Mouse (Mus musculus) forebrain, embryonic 11.5 days (tissue): Measurements from ENCODE around the gene Tnfrsf14. TPM values are rescaled to one million over a fixed set of nuclear protein-coding genes. Genes with fewer than 3 reads are reported as not detected.

Source experiments
- ATAC-seq: fragments of 200-750 bp; cut with Nextera tagmentation; replicated peaks from 2 replicates; pipeline ENCODE4 v1.8.0; 2017; ENCODE audit warnings: moderate TSS enrichment; ENCODE audit not compliant: low FRiP score
- DNase-seq: peaks from one replicate; pipeline ENCODE4 v3.0.0-alpha.2; 2017; ENCODE audit warnings: low spot score
- H3K27ac ChIP-seq: fragments of 300-500 bp; sonication (generic); 2 replicates; pipeline ENCODE4 v1.5.1; 2014; ENCODE audit warnings: low read depth, low read length
- H3K27me3 ChIP-seq: fragments of 300-500 bp; sonication (generic); 2 replicates; pipeline ENCODE4 v1.6.1; 2014; ENCODE audit warnings: mild to moderate bottlenecking, low read length, mixed read lengths; ENCODE audit not compliant: control insufficient read depth, insufficient read depth
- H3K36me3 ChIP-seq: fragments of 300-500 bp; sonication (generic); 2 replicates; pipeline ENCODE4 v1.6.1; 2014; ENCODE audit warnings: mild to moderate bottlenecking, low read length, moderate library complexity, mixed read lengths; ENCODE audit not compliant: control insufficient read depth, insufficient read depth
- H3K4me1 ChIP-seq: fragments of 300-500 bp; sonication (generic); replicated peaks from 2 replicates; pipeline ENCODE4 v1.6.1; 2014; ENCODE audit warnings: low read length, mixed read lengths; ENCODE audit not compliant: control insufficient read depth, insufficient read depth
- H3K4me2 ChIP-seq: fragments of 300-500 bp; sonication (generic); 2 replicates; pipeline ENCODE4 v1.6.1; 2014; ENCODE audit warnings: low read depth, mild to moderate bottlenecking, low read length, moderate library complexity, mixed read lengths; ENCODE audit not compliant: severe bottlenecking
- H3K4me3 ChIP-seq: fragments of 300-500 bp; sonication (generic); 2 replicates; pipeline ENCODE4 v1.5.1; 2014; ENCODE audit warnings: low read depth, low read length
- H3K9ac ChIP-seq: fragments of 300-500 bp; sonication (generic); 2 replicates; pipeline ENCODE4 v1.6.1; 2014; ENCODE audit warnings: low read length
- H3K9me3 ChIP-seq: fragments of 300-500 bp; sonication (generic); 2 replicates; pipeline ENCODE4 v1.6.1; 2016; ENCODE audit warnings: low read length, mixed read lengths; ENCODE audit not compliant: control insufficient read depth
- WGBS: fragments of 180-500 bp; shearing (Covaris S2); extraction: QIAGEN DNeasy Blood & Tissue Kit; methylation state at CpG from one replicate; pipeline ENCODE4 v1.1.7; 2014; 5-methylcytosine and 5-hydroxymethylcytosine counted together
- polyA plus RNA-seq: library from polyadenylated mRNA; unstranded; fragments of >200 nt; fragmentation: Nextera tagmentation; extraction: Ambion mirVana; gene quantifications from 2 replicates; pipeline ENCODE4 v1.2.1, GENCODE M21; 2014

The Tnfrsf14 gene
- polyA plus RNA-seq, 1 experiment from 2014 or later, result 1.4 TPM

DNA sequence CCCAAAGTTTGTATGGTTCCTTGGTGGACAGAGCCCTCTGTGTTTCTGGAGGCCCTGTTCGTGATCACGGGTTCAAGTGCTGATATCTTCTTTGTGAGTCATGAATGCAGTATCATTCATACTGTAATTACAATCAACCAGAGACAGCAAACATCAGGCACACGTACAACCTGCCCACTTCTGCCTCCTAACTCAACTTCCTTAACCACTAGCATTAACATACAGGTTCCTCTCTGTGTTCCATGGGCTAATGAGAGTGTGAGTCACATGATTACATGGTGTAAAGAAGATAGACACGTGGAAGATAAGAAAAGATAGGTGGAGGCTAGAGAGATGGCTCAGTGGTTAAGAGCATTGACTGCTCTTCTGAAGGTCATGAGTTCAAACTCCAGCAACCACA is 11.7 kb downstream of the Tnfrsf14 start:
- Histone ChIP-seq H3K27ac (no peak overlapping the region), H3K4me1 (no peaks in the 10 kb centered on the region), H3K4me2 (no peak overlapping the region), H3K9ac (no peak overlapping the region), H3K4me3 (no peak overlapping the region), H3K9me3 (no peaks in the 10 kb centered on the region), H3K36me3 (no peaks in the 10 kb centered on the region), H3K27me3 (no peaks in the 10 kb centered on the region)
- ATAC-seq (no peak), DNase-seq (no peak)
- 87% methylated on average over 4 of the region's 4 CpGs for WGBS

- Histone ChIP-seq H3K27me3 (no peaks in the 10 kb centered on the region), H3K4me3 (no peak overlapping the region), H3K36me3 (no peaks in the 10 kb centered on the region), H3K27ac (no peak overlapping the region), H3K4me1 (peaks cover 5% of the 10 kb centered on the region; the same call in 1 of the 2 replicates), H3K4me2 (no peak overlapping the region), H3K9me3 (no peaks in the 10 kb centered on the region), H3K9ac (no peak overlapping the region)
- 89% methylated on average over 10 of the region's 10 CpGs for WGBS
- ATAC-seq (no peak), DNase-seq (no peak)
Observed at GRCm38 (mm10) chr4:154915286-154915685, 13.1 kb downstream of the Tnfrsf14 start.

DNA sequence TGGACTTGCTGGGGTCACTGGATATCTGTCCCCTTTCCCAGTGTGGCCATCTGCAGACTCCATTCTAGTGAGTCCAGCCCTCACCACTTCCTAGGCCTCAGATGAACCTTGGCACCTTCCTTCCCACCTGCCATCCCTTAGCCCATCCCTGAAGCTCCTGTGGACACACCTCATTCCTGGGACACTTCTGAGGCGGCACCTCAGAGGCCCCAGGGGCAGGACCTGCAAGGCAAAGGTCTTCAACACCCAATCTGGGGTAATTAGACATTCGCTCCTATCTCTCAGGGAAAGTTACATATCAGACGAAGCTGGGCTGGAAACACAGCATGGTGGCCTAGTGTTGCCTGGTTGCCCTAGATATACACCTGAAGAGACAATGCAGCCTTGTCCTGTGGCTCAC is 13.7 kb downstream of the Tnfrsf14 start:
- WGBS, result 86% methylated on average over 3 of the region's 3 CpGs
- H3K4me2 ChIP-seq, result no peak overlapping the region
- H3K27ac ChIP-seq, result no peak overlapping the region
- H3K9ac ChIP-seq, result no peak overlapping the region
- no peak for ATAC-seq
- H3K36me3 ChIP-seq, result no peaks in the 10 kb centered on the region
- H3K4me1 ChIP-seq, result peaks cover 5% of the 10 kb centered on the region; the same call in 1 of the 2 replicates
- no peaks in the 10 kb centered on the region for H3K27me3 ChIP-seq
- DNase-seq, result no peak
- H3K9me3 ChIP-seq, result no peaks in the 10 kb centered on the region
- no peak overlapping the region for H3K4me3 ChIP-seq

DNA sequence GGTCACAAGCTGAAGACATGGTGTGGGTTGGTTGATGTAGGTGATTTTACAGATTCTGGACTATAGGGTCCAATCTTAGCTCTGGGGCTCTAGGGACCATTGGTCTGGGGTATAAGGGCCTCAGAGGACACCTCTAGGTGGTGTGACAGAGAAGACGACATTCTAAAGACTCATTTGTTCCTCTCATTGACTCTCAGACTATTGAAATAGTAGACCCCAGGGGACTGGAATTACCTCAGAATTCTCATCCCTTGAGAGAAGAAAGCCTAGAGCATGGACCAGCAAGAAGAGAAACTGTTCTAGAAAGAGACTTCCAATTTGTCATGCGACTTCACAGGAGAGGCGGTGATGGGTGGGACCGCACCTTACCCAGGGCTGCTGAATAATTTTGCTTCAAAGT is 14.1 kb downstream of the Tnfrsf14 start:
- Histone ChIP-seq H3K4me1 (peaks cover 5% of the 10 kb centered on the region; the same call in 1 of the 2 replicates), H3K36me3 (no peaks in the 10 kb centered on the region), H3K27me3 (no peaks in the 10 kb centered on the region), H3K9me3 (no peaks in the 10 kb centered on the region), H3K9ac (no peak overlapping the region), H3K27ac (no peak overlapping the region), H3K4me2 (no peak overlapping the region), H3K4me3 (no peak overlapping the region)
- DNase-seq (no peak), ATAC-seq (no peak)
- 96% methylated on average over 4 of the region's 4 CpGs for WGBS

DNA sequence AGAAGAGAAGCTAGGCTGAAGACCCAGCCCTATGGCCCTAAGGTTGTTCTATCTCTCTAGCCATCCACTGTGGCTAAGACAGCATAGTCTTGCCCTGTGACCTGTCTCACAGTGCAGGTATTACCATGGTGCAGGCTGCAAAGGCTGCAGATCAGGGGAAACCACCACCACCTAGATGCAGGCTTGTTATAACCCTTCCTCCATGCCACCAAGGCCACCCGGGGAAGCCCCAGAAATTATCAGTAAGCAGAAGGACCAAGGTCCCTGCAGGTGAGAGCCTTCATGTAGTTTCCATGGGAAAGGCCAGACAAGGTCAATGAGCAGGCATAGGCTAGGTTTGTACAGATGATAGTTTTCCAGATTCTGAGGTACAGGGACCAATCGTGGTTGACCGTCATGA is 14.5 kb downstream of the Tnfrsf14 start:
- H3K27me3 ChIP-seq, result no peaks in the 10 kb centered on the region
- no peak overlapping the region for H3K4me3 ChIP-seq
- WGBS, result 98% methylated on average over 3 of the region's 3 CpGs
- no peak overlapping the region for H3K27ac ChIP-seq
- H3K36me3 ChIP-seq, result no peaks in the 10 kb centered on the region
- no peak for ATAC-seq
- H3K9ac ChIP-seq, result no peak overlapping the region
- no peaks in the 10 kb centered on the region for H3K9me3 ChIP-seq
- H3K4me2 ChIP-seq, result no peak overlapping the region
- no peak for DNase-seq
- peaks cover 5% of the 10 kb centered on the region; the same call in 1 of the 2 replicates for H3K4me1 ChIP-seq

- Histone ChIP-seq H3K9me3 (no peaks in the 10 kb centered on the region), H3K9ac (no peak overlapping the region), H3K4me2 (no peak overlapping the region), H3K27me3 (no peaks in the 10 kb centered on the region), H3K4me3 (no peak overlapping the region), H3K4me1 (peaks cover 8% of the 10 kb centered on the region; the same call in 1 of the 2 replicates), H3K36me3 (no peaks in the 10 kb centered on the region), H3K27ac (no peak overlapping the region)
- WGBS, result 73% methylated on average over 2 of the region's 2 CpGs
- DNase-seq (no peak), ATAC-seq (no peak)
Observed at GRCm38 (mm10) chr4:154911644-154912043, 16.7 kb downstream of the Tnfrsf14 start.

GRCm38 (mm10) chr4:154910606-154911522 is 17.5 kb downstream of the Tnfrsf14 start:
- H3K4me3 ChIP-seq, result no peak overlapping the region

GRCm38 (mm10) chr4:154908490-154908889 is 19.9 kb downstream of the Tnfrsf14 start:
- no peak overlapping the region for H3K27ac ChIP-seq
- DNase-seq, result no peak
- H3K27me3 ChIP-seq, result no peaks in the 10 kb centered on the region
- H3K4me3 ChIP-seq, result no peak overlapping the region
- 92% methylated on average over 5 of the region's 5 CpGs for WGBS
- H3K9me3 ChIP-seq, result no peaks in the 10 kb centered on the region
- H3K36me3 ChIP-seq, result no peaks in the 10 kb centered on the region
- no peak overlapping the region for H3K4me2 ChIP-seq
- H3K4me1 ChIP-seq, result peaks cover 11% of the 10 kb centered on the region
- no peak overlapping the region for H3K9ac ChIP-seq
- ATAC-seq, result no peak

More at GRCm38 (mm10) chr4:154910606-154911522, 17.5 kb downstream of the Tnfrsf14 start:
- 15% methylated on average over 15 of the region's 15 CpGs for WGBS
- H3K27ac ChIP-seq, result no peak overlapping the region
- H3K27me3 ChIP-seq, result no peaks in the 10 kb centered on the region
- peaks cover 8% of the 10 kb centered on the region; the same call in 1 of the 2 replicates for H3K4me1 ChIP-seq
- no peak overlapping the region for H3K4me2 ChIP-seq
- DNase-seq, result no peak
- no peaks in the 10 kb centered on the region for H3K9me3 ChIP-seq
- no peak overlapping the region for H3K9ac ChIP-seq
- no peaks in the 10 kb centered on the region for H3K36me3 ChIP-seq
- ATAC-seq, result no peak
